Mouse (Mus musculus) forebrain, embryonic 14.5 days (tissue): ENCODE measurements around the gene Pik3r4. TPM values are rescaled to one million over a fixed set of nuclear protein-coding genes. Genes with fewer than 3 reads are reported as not detected.

ENCODE experiments used
- ATAC-seq: fragments of 200-750 bp; cut with Nextera tagmentation; 2 replicates; pipeline ENCODE4 v1.8.0; 2017; ENCODE audit warnings: mild to moderate bottlenecking, moderate library complexity
- DNase-seq: peaks from one replicate; pipeline ENCODE4 v3.0.0-alpha.2; 2015; ENCODE audit warnings: low spot score
- H3K27ac ChIP-seq: fragments of 300-500 bp; sonication (generic); 2 replicates; pipeline ENCODE4 v1.5.1; 2014; ENCODE audit warnings: low read depth, mild to moderate bottlenecking, control low read depth, low read length, moderate library complexity
- H3K27me3 ChIP-seq: fragments of 300-500 bp; sonication (generic); replicated peaks from 2 replicates; pipeline ENCODE4 v1.6.1; 2014; ENCODE audit warnings: low read length, control low read depth, mixed read lengths; ENCODE audit not compliant: control insufficient read depth, insufficient read depth
- H3K36me3 ChIP-seq: fragments of 300-500 bp; sonication (generic); 2 replicates; pipeline ENCODE4 v1.6.1; 2014; ENCODE audit warnings: low read length, control low read depth; ENCODE audit not compliant: control insufficient read depth, insufficient read depth
- H3K4me1 ChIP-seq: fragments of 300-500 bp; sonication (generic); 2 replicates; pipeline ENCODE4 v1.6.1; 2014; ENCODE audit warnings: antibody characterized with exemption, low read length, control low read depth; ENCODE audit not compliant: control insufficient read depth, insufficient read depth
- H3K4me2 ChIP-seq: fragments of 300-500 bp; sonication (generic); 2 replicates; pipeline ENCODE4 v1.6.1; 2014; ENCODE audit warnings: mild to moderate bottlenecking, control low read depth, low read length
- H3K4me3 ChIP-seq: fragments of 300-500 bp; sonication (generic); 2 replicates; pipeline ENCODE4 v1.5.1; 2014; ENCODE audit warnings: low read depth, low read length, control low read depth
- H3K9ac ChIP-seq: fragments of 300-500 bp; sonication (generic); 2 replicates; pipeline ENCODE4 v1.6.1; 2014; ENCODE audit warnings: mild to moderate bottlenecking, low read length, control low read depth, moderate library complexity
- H3K9me3 ChIP-seq: fragments of 300-500 bp; sonication (generic); replicated peaks from 2 replicates; pipeline ENCODE4 v1.6.1; 2016; ENCODE audit warnings: low read length, control low read depth, mixed read lengths; ENCODE audit not compliant: control insufficient read depth
- WGBS: fragments of 180-500 bp; shearing (Covaris S2); extraction: QIAGEN DNeasy Blood & Tissue Kit; methylation state at CpG from one replicate; pipeline ENCODE4 v1.1.7; 2014; 5-methylcytosine and 5-hydroxymethylcytosine counted together
- polyA plus RNA-seq: library from polyadenylated mRNA; unstranded; fragments of >200 nt; fragmentation: Nextera tagmentation; extraction: Ambion mirVana; gene quantifications from 2 replicates; pipeline ENCODE4 v1.2.1, GENCODE M21; 2014

Gene Pik3r4
- polyA plus RNA-seq, 1 experiment from 2014 or later, result 18.2 TPM

GRCm38 (mm10) chr9:105656189-105656588 lies 13.4 kb downstream of the Pik3r4 start:
- Histone ChIP-seq H3K9ac (no peak overlapping the region), H3K4me1 (no peaks in the 10 kb centered on the region), H3K4me2 (no peak overlapping the region), H3K27me3 (no peaks in the 10 kb centered on the region), H3K36me3 (peaks cover 61% of the 10 kb centered on the region), H3K4me3 (no peak overlapping the region), H3K27ac (no peak overlapping the region), H3K9me3 (no peaks in the 10 kb centered on the region)
- ATAC-seq, result no peak
- DNase-seq, result no peak
- WGBS, result 81% methylated on average over 2 of the region's 2 CpGs

- Histone ChIP-seq H3K4me1 (no peaks in the 10 kb centered on the region), H3K27ac (no peak overlapping the region), H3K4me3 (no peak overlapping the region), H3K9ac (no peak overlapping the region), H3K9me3 (no peaks in the 10 kb centered on the region), H3K4me2 (no peak overlapping the region), H3K27me3 (no peaks in the 10 kb centered on the region), H3K36me3 (peaks cover 66% of the 10 kb centered on the region)
- ATAC-seq (no peak), DNase-seq (no peak)
- WGBS, result 94% methylated on average over 12 of the region's 12 CpGs
Measured at GRCm38 (mm10) chr9:105658216-105658615, 15.4 kb downstream of the Pik3r4 start.

- ATAC-seq, result 0 out of 2 replicates have a peak, but pooled peaks have one; percentile 37
- H3K4me1 ChIP-seq, result no peaks in the 10 kb centered on the region
- peaks cover 69% of the 10 kb centered on the region for H3K36me3 ChIP-seq
- peak; percentile 19 for DNase-seq
- H3K9me3 ChIP-seq, result no peaks in the 10 kb centered on the region
- H3K27me3 ChIP-seq, result no peaks in the 10 kb centered on the region
- no peak overlapping the region for H3K9ac ChIP-seq
- H3K4me3 ChIP-seq, result no peak overlapping the region
- H3K27ac ChIP-seq, result peak overlapping the region; percentile 50; the same call in 1 of the 2 replicates
- 82% methylated on average over 6 of the region's 6 CpGs for WGBS
- H3K4me2 ChIP-seq, result no peak overlapping the region
Measured at GRCm38 (mm10) chr9:105659877-105660276, 17.1 kb downstream of the Pik3r4 start.

GRCm38 (mm10) chr9:105665269-105665668 lies 22.5 kb downstream of the Pik3r4 start:
- H3K36me3 ChIP-seq, result peaks cover 73% of the 10 kb centered on the region

GRCm38 (mm10) chr9:105670916-105671315 lies 28.1 kb downstream of the Pik3r4 start:
- ATAC-seq, result no peak
- WGBS, result 99% methylated on average over 4 of the region's 4 CpGs
- Histone ChIP-seq H3K9ac (no peak overlapping the region), H3K4me3 (no peak overlapping the region), H3K4me2 (no peak overlapping the region), H3K4me1 (no peaks in the 10 kb centered on the region), H3K27me3 (no peaks in the 10 kb centered on the region), H3K9me3 (no peaks in the 10 kb centered on the region), H3K27ac (no peak overlapping the region), H3K36me3 (peaks cover 68% of the 10 kb centered on the region)
- no peak for DNase-seq

More at GRCm38 (mm10) chr9:105665269-105665668, 22.5 kb downstream of the Pik3r4 start:
- Histone ChIP-seq H3K4me1 (no peaks in the 10 kb centered on the region), H3K27me3 (no peaks in the 10 kb centered on the region), H3K9me3 (no peaks in the 10 kb centered on the region), H3K9ac (no peak overlapping the region), H3K27ac (no peak overlapping the region), H3K4me3 (no peak overlapping the region), H3K4me2 (no peak overlapping the region)
- no peak for ATAC-seq
- DNase-seq, result no peak
- WGBS, result 93% methylated on average over 7 of the region's 7 CpGs

GRCm38 (mm10) chr9:105672032-105672431 lies 29.3 kb downstream of the Pik3r4 start:
- Histone ChIP-seq H3K27me3 (no peaks in the 10 kb centered on the region), H3K4me2 (no peak overlapping the region), H3K36me3 (peaks cover 70% of the 10 kb centered on the region), H3K4me1 (no peaks in the 10 kb centered on the region), H3K27ac (no peak overlapping the region), H3K4me3 (no peak overlapping the region), H3K9me3 (no peaks in the 10 kb centered on the region), H3K9ac (no peak overlapping the region)
- 83% methylated on average over 2 of the region's 2 CpGs for WGBS
- ATAC-seq, result no peak
- DNase-seq, result no peak

- Histone ChIP-seq H3K4me3 (no peak overlapping the region), H3K4me1 (no peaks in the 10 kb centered on the region), H3K36me3 (peaks cover 56% of the 10 kb centered on the region), H3K27ac (no peak overlapping the region), H3K27me3 (no peaks in the 10 kb centered on the region), H3K9me3 (no peaks in the 10 kb centered on the region), H3K9ac (no peak overlapping the region), H3K4me2 (no peak overlapping the region)
- no peak for ATAC-seq
- DNase-seq, result no peak
- 91% methylated on average over 11 of the region's 11 CpGs for WGBS
Measured at GRCm38 (mm10) chr9:105675941-105676340, 33.2 kb downstream of the Pik3r4 start.

GRCm38 (mm10) chr9:105681386-105681785 lies 38.6 kb downstream of the Pik3r4 start:
- no peaks in the 10 kb centered on the region for H3K9me3 ChIP-seq
- no peak overlapping the region for H3K4me2 ChIP-seq
- ATAC-seq, result peak; percentile 88
- no peaks in the 10 kb centered on the region for H3K27me3 ChIP-seq
- peak; percentile 68 for DNase-seq
- H3K9ac ChIP-seq, result 0 out of 2 replicates have a peak overlapping the region, but pooled peaks have one; percentile 8
- WGBS, result 59% methylated on average over 7 of the region's 7 CpGs
- H3K36me3 ChIP-seq, result peaks cover 45% of the 10 kb centered on the region
- H3K27ac ChIP-seq, result peak overlapping the region; percentile 68
- no peaks in the 10 kb centered on the region for H3K4me1 ChIP-seq
- no peak overlapping the region for H3K4me3 ChIP-seq

- DNase-seq, result no peak
- ATAC-seq, result no peak
- Histone ChIP-seq H3K4me2 (no peak overlapping the region), H3K9ac (no peak overlapping the region), H3K36me3 (peaks cover 44% of the 10 kb centered on the region), H3K27ac (no peak overlapping the region), H3K4me3 (no peak overlapping the region), H3K9me3 (no peaks in the 10 kb centered on the region), H3K27me3 (no peaks in the 10 kb centered on the region), H3K4me1 (no peaks in the 10 kb centered on the region)
- 86% methylated on average over 13 of the region's 13 CpGs for WGBS
Measured at GRCm38 (mm10) chr9:105684549-105685165, 41.9 kb downstream of the Pik3r4 start.
